Mouse (Mus musculus) adrenal gland, adult 10 weeks (tissue): Measurements from ENCODE around the gene Pla2g15. TPM values are rescaled to one million over a fixed set of nuclear protein-coding genes. Genes with fewer than 3 reads are reported as not detected.

ENCODE experiments used
- polyA plus RNA-seq: library from polyadenylated mRNA; stranded (reverse); fragments of 350-450 nt; fragmentation: Illumina TruSeq; extraction: RNeasy Lipid Tissue Mini Kit (QIAGEN cat#74804); gene quantifications from one replicate; pipeline ENCODE4 v1.2.3, GENCODE M21; 2014; ENCODE audit warnings: low read depth, low replicate concordance

Gene Pla2g15
- 10.3 TPM for polyA plus RNA-seq

DNA sequence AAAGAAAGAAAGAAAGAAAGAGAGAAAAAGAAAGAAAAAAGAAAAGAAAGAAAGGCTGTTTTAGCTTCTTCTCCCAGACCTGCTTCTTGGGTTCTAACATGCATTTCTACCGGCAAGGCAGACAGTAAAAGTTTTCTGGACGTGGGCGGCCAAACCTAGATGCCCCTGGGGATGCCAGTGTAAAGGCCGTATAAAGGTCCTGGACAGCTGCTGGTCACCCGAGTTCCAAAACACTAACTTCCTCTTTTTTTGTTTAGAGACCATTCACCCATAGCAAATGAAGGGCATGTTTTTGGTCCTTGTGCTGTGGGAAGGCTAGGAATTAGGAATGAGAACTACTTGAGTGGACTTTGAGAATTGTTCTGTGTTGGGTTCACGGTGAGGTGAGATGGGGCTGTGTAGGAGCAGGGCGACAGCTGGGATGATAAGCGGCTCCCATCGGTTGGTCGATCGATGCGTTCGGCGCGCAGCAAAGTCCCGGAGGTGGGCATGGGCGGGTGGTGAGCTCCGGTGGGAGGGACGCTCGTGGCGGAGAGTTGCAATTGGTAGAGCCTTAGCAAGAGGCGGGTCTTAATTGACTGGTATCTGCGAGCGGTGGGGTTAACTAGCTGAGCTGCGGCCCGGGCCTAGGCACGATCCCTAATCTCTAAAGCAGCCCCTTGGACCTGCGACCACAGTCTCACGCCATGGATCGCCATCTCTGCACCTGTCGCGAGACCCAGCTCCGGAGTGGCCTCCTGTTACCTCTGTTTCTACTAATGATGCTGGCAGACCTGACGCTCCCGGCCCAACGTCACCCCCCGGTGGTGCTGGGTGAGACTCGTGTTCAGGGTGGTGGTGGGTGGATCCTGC lies at the start of gene Pla2g15:
Gene Pla2g15 (plus strand): TSS at position 599 of the 852 bp plus-strand sequence.

DNA sequence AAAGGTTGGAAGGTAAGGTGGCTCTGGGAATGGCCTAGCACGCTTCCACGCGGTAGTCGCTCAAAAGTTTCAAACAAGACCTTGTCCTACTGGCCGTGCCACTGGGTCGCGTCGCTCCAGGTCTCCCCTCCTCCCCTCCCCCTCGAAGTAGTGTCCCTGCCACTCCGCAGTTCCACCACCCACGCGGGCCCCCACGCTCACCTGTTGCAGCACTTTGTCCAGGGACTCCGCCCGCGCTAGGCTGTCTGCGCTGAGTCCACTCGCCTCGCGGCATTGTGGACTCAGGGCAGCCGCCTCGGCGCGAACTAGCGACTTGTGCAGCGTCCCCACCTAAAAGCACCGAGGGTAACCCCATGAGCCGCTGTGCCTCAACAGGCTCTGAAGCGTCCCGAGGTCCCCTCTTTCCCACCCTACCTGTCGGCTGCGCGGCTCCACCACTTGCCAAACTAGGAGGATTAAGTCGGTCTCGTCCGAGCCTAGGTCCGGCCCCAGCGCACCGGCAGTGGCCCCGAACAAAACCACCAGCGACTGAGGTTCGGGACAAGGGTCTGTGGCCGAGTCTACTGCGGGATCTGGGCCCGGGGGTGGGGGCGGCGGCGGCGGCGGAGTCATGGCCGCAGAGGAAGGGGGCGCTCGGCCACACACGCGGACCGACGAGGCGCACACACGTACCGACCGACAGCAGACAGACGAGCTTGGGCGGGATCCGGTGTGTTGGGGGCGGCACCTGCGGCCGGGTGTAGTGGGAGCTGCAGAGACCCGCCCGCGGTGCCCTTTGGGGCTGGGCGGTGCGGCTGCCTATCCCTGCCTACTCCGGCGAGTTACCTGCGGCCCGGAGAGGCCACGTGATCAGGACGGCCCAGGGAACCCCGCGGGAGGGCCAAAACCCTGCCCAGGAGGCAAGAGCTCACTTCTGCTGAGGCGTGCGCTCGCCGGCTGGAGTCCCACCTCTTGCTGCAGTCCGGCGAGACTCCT lies 13.8 kb upstream of the Pla2g15 start, which contains the start of gene Esrp2:
Gene Esrp2 (minus strand): TSS at position 819 of the 975 bp plus-strand sequence.

DNA sequence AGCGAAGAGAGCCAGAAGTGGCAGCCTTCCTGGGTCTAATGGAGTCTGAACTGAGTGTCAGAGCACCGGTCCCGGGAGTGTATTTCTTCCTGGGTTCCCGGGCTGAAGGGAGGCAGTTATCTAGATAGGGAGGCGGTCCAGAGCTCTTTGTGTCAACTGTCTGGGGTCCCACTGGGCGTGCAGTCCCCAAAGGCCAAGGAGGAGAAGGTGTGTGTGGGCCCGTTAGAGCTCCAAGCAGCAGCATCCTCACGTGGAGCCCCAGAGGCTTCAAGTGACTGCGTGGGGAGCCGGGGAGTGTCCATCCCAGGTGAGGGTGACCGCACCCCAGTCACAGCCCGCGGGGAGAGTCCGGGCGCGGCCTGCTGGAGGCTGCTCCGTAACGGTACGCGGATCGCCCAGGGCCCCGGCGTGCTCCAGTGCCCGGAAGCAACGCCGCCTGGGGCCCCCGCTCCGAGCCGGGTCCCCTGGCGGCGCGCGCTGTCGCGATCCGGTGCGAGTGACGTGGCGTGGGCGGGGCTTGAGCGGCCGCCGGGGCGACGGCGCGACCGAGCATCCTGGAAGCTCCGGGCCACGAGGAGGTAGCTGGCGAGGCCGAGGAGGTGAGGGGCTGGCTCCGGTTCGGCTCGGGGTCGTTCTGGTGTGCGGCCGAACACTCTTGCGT lies 18.3 kb downstream of the Pla2g15 start, which contains the start of gene Slc7a6:
Gene Slc7a6 (plus strand): TSS at position 502 of the 661 bp plus-strand sequence.

DNA sequence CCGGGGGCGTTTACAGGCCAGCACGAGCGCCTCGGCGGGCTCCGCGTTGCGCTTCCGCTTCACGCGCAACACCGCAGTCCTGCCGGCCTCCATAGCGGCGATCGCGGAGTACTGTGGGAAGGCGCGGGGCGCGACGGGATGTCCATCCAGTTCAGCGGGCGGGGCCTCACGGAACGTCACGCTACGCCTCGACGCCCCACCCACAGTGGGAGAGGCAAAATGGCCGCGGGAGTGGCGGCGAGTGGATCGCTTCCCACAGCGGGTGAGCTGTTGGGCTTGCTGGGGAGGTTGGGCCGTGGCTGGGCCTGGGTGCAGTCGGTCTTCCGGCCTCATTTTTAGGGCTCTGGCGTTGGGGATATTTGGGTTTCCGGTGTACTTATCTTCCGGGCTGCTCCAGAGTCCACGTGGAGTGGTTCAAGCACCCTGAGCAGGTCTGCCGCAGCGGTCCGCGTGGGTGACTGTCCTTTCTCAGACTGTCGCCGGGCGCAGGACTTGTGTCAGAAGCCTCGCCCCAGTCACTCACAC lies 60.7 kb downstream of the Pla2g15 start, which contains the start of the genes Slc7a6os and Prmt7:
Gene Slc7a6os (minus strand): TSS at position 115 of the 525 bp plus-strand sequence.
Gene Prmt7 (plus strand): TSS at position 116 of the 525 bp plus-strand sequence.

Other genes starting within 250 kb of the Pla2g15 start
- gene Pskh1, start 250.0 kb upstream of the Pla2g15 start, polyA plus RNA-seq = 4.8 TPM
- gene Ctrl, start 216.5 kb upstream of the Pla2g15 start, polyA plus RNA-seq = 0.76 TPM
- gene Psmb10, start 212.0 kb upstream of the Pla2g15 start, polyA plus RNA-seq = 1.2 TPM
- gene Lcat, start 207.0 kb upstream of the Pla2g15 start, polyA plus RNA-seq = not detected
- 4.4 TPM for gene Slc12a4, start 184.3 kb upstream of the Pla2g15 start, polyA plus RNA-seq
- not detected for gene Dpep3, start 171.0 kb upstream of the Pla2g15 start, polyA plus RNA-seq
- 2.3 TPM for gene Dus2, start 159.1 kb upstream of the Pla2g15 start, polyA plus RNA-seq
- not detected for gene Dpep2nb, start 144.4 kb upstream of the Pla2g15 start, polyA plus RNA-seq
- gene Ddx28, start 138.5 kb upstream of the Pla2g15 start, polyA plus RNA-seq = 6.2 TPM
- 124 TPM for gene Nfatc3, start 91.6 kb upstream of the Pla2g15 start, polyA plus RNA-seq
- 0.70 TPM for gene Esrp2, start 13.4 kb upstream of the Pla2g15 start, polyA plus RNA-seq
- gene Slc7a6, start 18.5 kb downstream of the Pla2g15 start, polyA plus RNA-seq = 14.3 TPM
- 27.5 TPM for gene Slc7a6os, start 60.5 kb downstream of the Pla2g15 start, polyA plus RNA-seq
- 8.4 TPM for gene Prmt7, start 60.5 kb downstream of the Pla2g15 start, polyA plus RNA-seq
- gene Smpd3, start 187.6 kb downstream of the Pla2g15 start, polyA plus RNA-seq = 1.5 TPM